Mouse (Mus musculus) thymus, adult 2 months (tissue): Measurements from ENCODE around the gene Dnajc28. TPM values are rescaled to one million over a fixed set of nuclear protein-coding genes. Genes with fewer than 3 reads are reported as not detected.

Experiments used
- DNase-seq: peaks from one replicate; pipeline ENCODE4 v3.0.0; 2021
- H3K27ac ChIP-seq: fragments of 200-500 bp; 2 replicates; pipeline ENCODE4 v1.5.1; 2012; ENCODE audit warnings: low read length, control low read depth; ENCODE audit not compliant: control insufficient read depth, insufficient read depth
- H3K27me3 ChIP-seq: fragments of 200-500 bp; 2 replicates; pipeline ENCODE4 v1.6.1; 2012; ENCODE audit warnings: mild to moderate bottlenecking, low read length, moderate library complexity, mixed read lengths; ENCODE audit not compliant: control insufficient read depth, insufficient read depth
- H3K36me3 ChIP-seq: fragments of 200-500 bp; 2 replicates; pipeline ENCODE4 v1.6.1; 2012; ENCODE audit warnings: mild to moderate bottlenecking, low read length, moderate library complexity; ENCODE audit not compliant: control insufficient read depth, insufficient read depth
- H3K4me1 ChIP-seq: fragments of 200-500 bp; replicated peaks from 2 replicates; pipeline ENCODE4 v1.6.1; 2012; ENCODE audit warnings: low read length; ENCODE audit not compliant: control insufficient read depth, insufficient read depth
- H3K4me3 ChIP-seq: fragments of 200-500 bp; 2 replicates; pipeline ENCODE4 v1.5.1; 2012; ENCODE audit warnings: mild to moderate bottlenecking, low read length, control low read depth, moderate library complexity; ENCODE audit not compliant: control insufficient read depth, insufficient read depth
- CTCF ChIP-seq: fragments of 200-500 bp; IDR thresholded peaks from 2 replicates; pipeline ENCODE4 v1.5.1; 2012; ENCODE audit warnings: mild to moderate bottlenecking, control low read depth, low read length, moderate library complexity, borderline replicate concordance; ENCODE audit not compliant: control insufficient read depth, poor library complexity, insufficient read depth; ENCODE audit errors: extremely low read depth
- POLR2A ChIP-seq: fragments of 200-500 bp; IDR thresholded peaks from 2 replicates; pipeline ENCODE4 v1.6.1; 2012; ENCODE audit warnings: mild to moderate bottlenecking, low read length, control low read depth, moderate library complexity; ENCODE audit not compliant: control insufficient read depth, poor library complexity, insufficient read depth; ENCODE audit errors: extremely low read depth
- WGBS: fragments of 180-500 bp; shearing (Covaris S2); methylation state at CpG from one replicate; pipeline ENCODE4 v1.1.7; 2018; 5-methylcytosine and 5-hydroxymethylcytosine counted together
- polyA plus RNA-seq: library from polyadenylated mRNA; depleted of rRNA; stranded (reverse); fragments of >200 nt; gene quantifications from 2 replicates; pipeline ENCODE4 v1.2.3, GENCODE M21; 2012

Dnajc28 gene
- polyA plus RNA-seq, 1 experiment = 1.3 TPM

GRCm38 (mm10) chr16:91606958-91607357, 11.9 kb downstream of the Dnajc28 start:
- TF ChIP-seq POLR2A = no peak
- TF ChIP-seq CTCF = no peak
- Histone ChIP-seq H3K36me3 (no peaks in the 10 kb centered on the region), H3K27me3 (no peaks in the 10 kb centered on the region), H3K27ac (no peak overlapping the region), H3K4me1 (peaks cover 2% of the 10 kb centered on the region; the same call in 1 of the 2 replicates), H3K4me3 (no peak overlapping the region)
- WGBS = 78% methylated on average over 8 of the region's 8 CpGs
- DNase-seq = no peak

DNA sequence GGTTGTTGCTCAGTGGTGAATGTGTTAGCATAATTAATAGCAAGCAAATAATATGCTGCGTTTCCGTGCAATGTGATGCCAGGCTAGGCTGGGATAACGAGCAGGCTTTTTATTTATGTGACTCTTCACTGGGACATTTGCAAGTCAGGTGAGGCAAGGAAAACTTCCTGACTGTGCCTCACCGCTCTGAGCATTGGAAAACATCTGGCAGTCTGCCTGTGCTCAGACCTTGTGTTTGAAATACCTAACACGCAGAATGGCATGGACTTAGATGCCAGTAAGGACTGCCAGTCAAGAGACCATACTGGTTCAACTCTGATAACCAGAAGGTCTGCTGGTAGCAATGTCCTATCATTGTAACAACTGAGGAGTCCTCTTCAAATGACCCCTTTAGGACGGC, 13.7 kb downstream of the Dnajc28 start:
- H3K27ac ChIP-seq = no peak overlapping the region
- H3K4me1 ChIP-seq = 0 out of 2 replicates have a peak, but pooled peaks cover 2% of the 10 kb centered on the region
- no peaks in the 10 kb centered on the region for H3K36me3 ChIP-seq
- no peak for DNase-seq
- no peak overlapping the region for H3K4me3 ChIP-seq
- TF ChIP-seq POLR2A = no peak
- TF ChIP-seq CTCF = no peak
- no peaks in the 10 kb centered on the region for H3K27me3 ChIP-seq
- WGBS = 95% methylated on average over 6 of the region's 6 CpGs

GRCm38 (mm10) chr16:91601693-91602092, 17.1 kb downstream of the Dnajc28 start:
- H3K27me3 ChIP-seq = no peaks in the 10 kb centered on the region
- no peak overlapping the region for H3K27ac ChIP-seq
- peaks cover 6% of the 10 kb centered on the region; the same call in 1 of the 2 replicates for H3K4me1 ChIP-seq
- WGBS = 58% methylated on average over 9 of the region's 9 CpGs
- H3K4me3 ChIP-seq = no peak overlapping the region
- no peak for TF ChIP-seq CTCF
- no peak for TF ChIP-seq POLR2A
- H3K36me3 ChIP-seq = no peaks in the 10 kb centered on the region
- DNase-seq = no peak

- Histone ChIP-seq H3K36me3 (no peaks in the 10 kb centered on the region), H3K27ac (no peak overlapping the region), H3K4me1 (peaks cover 7% of the 10 kb centered on the region; the same call in 1 of the 2 replicates), H3K4me3 (no peak overlapping the region), H3K27me3 (no peaks in the 10 kb centered on the region)
- DNase-seq = no peak
- no peak for TF ChIP-seq POLR2A
- no peak for TF ChIP-seq CTCF
- WGBS = 91% methylated on average over 4 of the region's 4 CpGs
Observed at GRCm38 (mm10) chr16:91601081-91601480, 17.7 kb downstream of the Dnajc28 start.

DNA sequence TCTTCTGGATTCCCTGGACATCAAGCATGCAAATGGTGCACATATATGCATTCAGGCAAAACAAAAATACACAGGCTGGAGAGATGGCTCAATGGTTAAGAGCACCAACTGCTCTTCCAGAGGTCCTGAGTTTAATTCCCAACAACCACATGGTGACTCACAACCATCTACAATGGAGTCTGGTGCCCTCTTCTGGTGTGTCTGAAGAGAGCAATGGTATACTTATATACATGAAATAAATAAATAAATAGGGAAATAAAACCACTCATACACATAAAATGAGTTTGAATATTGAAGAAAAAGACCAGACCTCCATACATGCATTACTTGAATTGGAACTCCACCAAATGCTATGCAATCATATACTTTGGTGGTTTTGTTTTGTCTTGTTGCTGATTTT, 19.6 kb downstream of the Dnajc28 start:
- no peak for DNase-seq
- no peak for TF ChIP-seq CTCF
- no peak for TF ChIP-seq POLR2A
- H3K27me3 ChIP-seq = no peaks in the 10 kb centered on the region
- H3K4me1 ChIP-seq = peaks cover 17% of the 10 kb centered on the region
- H3K4me3 ChIP-seq = no peak overlapping the region
- no peak overlapping the region for H3K27ac ChIP-seq
- no peaks in the 10 kb centered on the region for H3K36me3 ChIP-seq

DNA sequence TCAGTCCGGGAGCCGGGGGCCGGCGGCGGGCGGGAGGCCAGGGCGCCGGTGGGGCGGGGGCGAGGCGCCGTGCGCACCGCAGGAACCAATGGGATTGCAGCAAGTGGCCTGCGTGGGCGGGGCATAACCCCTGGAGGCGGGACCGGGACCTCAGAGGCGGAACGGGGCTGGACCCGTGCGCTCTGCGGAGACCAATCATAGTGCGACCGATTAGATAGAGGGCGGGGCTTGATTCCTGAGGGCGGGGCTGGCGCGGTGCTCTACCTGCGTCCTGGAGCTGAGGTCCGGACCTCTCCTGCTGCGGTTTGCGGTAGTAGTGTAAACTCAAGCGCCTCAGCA, 21.2 kb downstream of the Dnajc28 start, which contains the start of gene Tmem50b:
Tmem50b (minus strand) TSS at position 129 of the 339 bp plus-strand sequence.
- peak within 1 kb of the TSS; percentile 68 for H3K4me3 ChIP-seq
- 0 out of 2 replicates have a peak, but pooled peaks have one; percentile 33 for TF ChIP-seq POLR2A
- TF ChIP-seq CTCF = peak; percentile 47; the same call in 1 of the 2 replicates
- under 1% methylated on average over 34 of the region's 34 CpGs for WGBS
- H3K27ac ChIP-seq = no peak within 1 kb of the TSS
- peaks cover 33% of the 10 kb centered on the region for H3K4me1 ChIP-seq
- no peaks in the 10 kb centered on the region for H3K36me3 ChIP-seq
- H3K27me3 ChIP-seq = no peaks in the 10 kb centered on the region
- peak; percentile 99 for DNase-seq
